Mouse (Mus musculus): ENCODE measurements around the gene Zc3h12a. TPM values are rescaled to one million over a fixed set of nuclear protein-coding genes. Genes with fewer than 3 reads are reported as not detected.

Gene Zc3h12a
- polyA plus RNA-seq, 1 experiment, result 5.9 TPM

DNA sequence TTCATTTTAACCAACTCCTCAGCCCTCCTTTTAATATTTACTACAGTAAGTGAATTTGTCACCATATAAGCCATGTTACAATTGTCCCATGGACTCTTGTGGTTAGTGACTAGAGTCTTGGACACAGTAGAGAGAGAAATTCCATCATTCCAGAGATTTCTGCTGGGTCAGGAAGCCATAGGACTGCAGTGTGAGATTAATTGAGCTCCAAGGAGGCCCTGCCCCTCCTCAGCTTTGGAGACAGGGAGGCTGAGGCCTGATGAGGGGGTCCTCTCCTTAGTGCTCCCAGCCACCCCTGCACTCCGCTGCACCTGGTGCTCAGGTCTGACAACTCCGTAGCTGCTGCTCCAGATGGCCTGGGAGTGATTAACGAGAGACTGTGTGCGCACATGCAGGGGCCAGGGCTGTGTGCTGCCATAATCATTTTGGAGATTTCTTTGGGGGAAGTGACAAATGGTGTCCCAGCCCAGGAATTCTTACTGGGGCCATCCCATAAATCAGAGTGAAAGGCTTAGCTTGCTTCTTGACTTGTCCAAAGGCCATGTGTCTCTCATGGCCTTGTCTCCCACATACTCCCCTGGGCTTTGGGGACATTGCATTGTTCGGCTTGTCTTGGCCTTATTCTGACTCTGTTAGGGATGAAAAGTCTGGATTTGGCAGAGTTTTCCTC lies 47.0 kb upstream of the Zc3h12a start:
- H3K4me2 ChIP-seq (ENCODE audit: low read depth), result no peak overlapping the region
- TF ChIP-seq TCF3 (IDR thresholded peaks at IDR 0.05; ENCODE audit: insufficient read length, low read depth), result no peak
- H3ac ChIP-seq (ENCODE audit: control insufficient read depth, insufficient read length), result no peak overlapping the region
- H3K79me2 ChIP-seq (ENCODE audit: control insufficient read depth, insufficient read depth), result no peaks in the 10 kb centered on the region
- no peaks in the 10 kb centered on the region for H3K36me3 ChIP-seq (ENCODE audit: control insufficient read depth, insufficient read depth)
- H3K4me3 ChIP-seq, result no peak overlapping the region
- H3K27me3 ChIP-seq (ENCODE audit: control insufficient read depth, insufficient read depth, insufficient read length), result no peaks in the 10 kb centered on the region

GRCm38 (mm10) chr4:125173150-125173549 lies 45.5 kb upstream of the Zc3h12a start:
- Histone ChIP-seq H3K4me2 (ENCODE audit: low read depth) (no peak overlapping the region), H3K4me3 (no peak overlapping the region), H3K36me3 (ENCODE audit: control insufficient read depth, insufficient read depth) (no peaks in the 10 kb centered on the region), H3K27me3 (ENCODE audit: control insufficient read depth, insufficient read depth, insufficient read length) (no peaks in the 10 kb centered on the region), H3K79me2 (ENCODE audit: control insufficient read depth, insufficient read depth) (no peaks in the 10 kb centered on the region), H3ac (ENCODE audit: control insufficient read depth, insufficient read length) (no peak overlapping the region)
- TF ChIP-seq SRF (IDR thresholded peaks at IDR 0.05; ENCODE audit: control insufficient read depth, insufficient read length, low read depth) (no peak), TCF12 (IDR thresholded peaks at IDR 0.05; ENCODE audit: insufficient read depth, poor library complexity, severe bottlenecking) (no peak), E2F4 (IDR thresholded peaks at IDR 0.05; ENCODE audit: insufficient read depth) (no peak), MYOD1 (IDR thresholded peaks at IDR 0.05; ENCODE audit: control insufficient read depth in 1 of 3, insufficient read length in 2 of 3, low read depth in 2 of 3) (no peak)

DNA sequence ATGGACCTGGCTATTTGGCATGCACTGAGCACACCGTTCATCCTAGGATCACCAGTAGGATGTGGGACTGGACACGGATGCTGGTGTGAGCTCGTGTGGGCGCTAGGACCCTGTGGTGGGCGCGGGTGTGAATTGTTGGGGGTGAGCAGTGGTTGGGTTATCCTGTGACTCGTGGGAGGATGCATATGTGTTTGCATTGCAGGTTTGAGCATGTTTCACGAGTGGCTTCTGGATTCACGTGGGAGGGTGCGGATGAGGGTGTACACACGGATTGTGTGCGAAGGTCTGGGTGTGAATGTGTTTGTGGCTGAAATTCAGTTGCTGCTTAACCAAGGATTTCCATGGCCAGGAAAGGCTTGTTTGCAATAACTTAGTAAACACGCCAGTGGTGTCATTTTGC lies 45.1 kb upstream of the Zc3h12a start:
- H3ac ChIP-seq (ENCODE audit: control insufficient read depth, insufficient read length), result no peak overlapping the region
- H3K27me3 ChIP-seq (ENCODE audit: control insufficient read depth, insufficient read depth, insufficient read length), result no peaks in the 10 kb centered on the region
- TF ChIP-seq E2F4 (IDR thresholded peaks at IDR 0.05; ENCODE audit: insufficient read depth), result no peak
- no peak for TF ChIP-seq REST (IDR thresholded peaks at IDR 0.05; ENCODE audit: insufficient read depth, insufficient read length)
- no peak for TF ChIP-seq MAX (IDR thresholded peaks at IDR 0.05; ENCODE audit: low read depth)
- no peak for TF ChIP-seq MYOD1 (IDR thresholded peaks at IDR 0.05; ENCODE audit: control insufficient read depth in 1 of 3, insufficient read length in 2 of 3, low read depth in 2 of 3)
- TF ChIP-seq USF1 (IDR thresholded peaks at IDR 0.05; ENCODE audit: low read depth), result no peak
- no peak for TF ChIP-seq MYOG (IDR thresholded peaks at IDR 0.05; ENCODE audit: control insufficient read depth in 1 of 3, insufficient read depth in 1 of 3, insufficient read length in 2 of 3, low read depth in 2 of 3)
- TF ChIP-seq POLR2A (IDR thresholded peaks at IDR 0.05; ENCODE audit: insufficient read length, low read depth), result no peak
- TF ChIP-seq POLR2AphosphoS2 (IDR thresholded peaks at IDR 0.05; ENCODE audit: insufficient read length, low read depth), result no peak
- no peak for TF ChIP-seq SRF (IDR thresholded peaks at IDR 0.05; ENCODE audit: control insufficient read depth, insufficient read length, low read depth)
- no peak for TF ChIP-seq TCF3 (IDR thresholded peaks at IDR 0.05; ENCODE audit: insufficient read length, low read depth)
- H3K4me3 ChIP-seq, result no peak overlapping the region
- H3K79me2 ChIP-seq (ENCODE audit: control insufficient read depth, insufficient read depth), result no peaks in the 10 kb centered on the region
- no peak overlapping the region for H3K4me2 ChIP-seq (ENCODE audit: low read depth)
- no peaks in the 10 kb centered on the region for H3K36me3 ChIP-seq (ENCODE audit: control insufficient read depth, insufficient read depth)

GRCm38 (mm10) chr4:125167723-125168122 lies 40.1 kb upstream of the Zc3h12a start:
- no peak overlapping the region for H3K4me2 ChIP-seq (ENCODE audit: low read depth)
- H3K27me3 ChIP-seq (ENCODE audit: control insufficient read depth, insufficient read depth, insufficient read length), result no peaks in the 10 kb centered on the region
- no peaks in the 10 kb centered on the region for H3K36me3 ChIP-seq (ENCODE audit: control insufficient read depth, insufficient read depth)
- no peak overlapping the region for H3ac ChIP-seq (ENCODE audit: control insufficient read depth, insufficient read length)
- H3K4me3 ChIP-seq, result no peak overlapping the region
- no peaks in the 10 kb centered on the region for H3K79me2 ChIP-seq (ENCODE audit: control insufficient read depth, insufficient read depth)
- no peak for TF ChIP-seq SRF (IDR thresholded peaks at IDR 0.05; ENCODE audit: control insufficient read depth, insufficient read length, low read depth)
- no peak for TF ChIP-seq POLR2AphosphoS2 (IDR thresholded peaks at IDR 0.05; ENCODE audit: insufficient read length, low read depth)
- no peak for TF ChIP-seq E2F4 (IDR thresholded peaks at IDR 0.05; ENCODE audit: insufficient read depth)
- TF ChIP-seq REST (IDR thresholded peaks at IDR 0.05; ENCODE audit: insufficient read depth, insufficient read length), result no peak
- TF ChIP-seq TCF3 (IDR thresholded peaks at IDR 0.05; ENCODE audit: insufficient read length, low read depth), result no peak
- no peak for TF ChIP-seq POLR2A (IDR thresholded peaks at IDR 0.05; ENCODE audit: insufficient read length, low read depth)
- TF ChIP-seq MYOG (IDR thresholded peaks at IDR 0.05; ENCODE audit: control insufficient read depth in 1 of 3, insufficient read depth in 1 of 3, insufficient read length in 2 of 3, low read depth in 2 of 3), result no peak
- no peak for TF ChIP-seq MYOD1 (IDR thresholded peaks at IDR 0.05; ENCODE audit: control insufficient read depth in 1 of 3, insufficient read length in 2 of 3, low read depth in 2 of 3)
- TF ChIP-seq TCF12 (IDR thresholded peaks at IDR 0.05; ENCODE audit: insufficient read depth, poor library complexity, severe bottlenecking), result no peak
- TF ChIP-seq MAX (IDR thresholded peaks at IDR 0.05; ENCODE audit: low read depth), result no peak
- no peak for TF ChIP-seq CEBPB (IDR thresholded peaks at IDR 0.05; ENCODE audit: insufficient read depth, poor library complexity, severe bottlenecking)
- no peak for TF ChIP-seq USF1 (IDR thresholded peaks at IDR 0.05; ENCODE audit: low read depth)

- TF ChIP-seq USF1 (IDR thresholded peaks at IDR 0.05; ENCODE audit: low read depth) (no peak), MYOG (IDR thresholded peaks at IDR 0.05; ENCODE audit: control insufficient read depth in 1 of 3, insufficient read depth in 1 of 3, insufficient read length in 2 of 3, low read depth in 2 of 3) (no peak), TCF3 (IDR thresholded peaks at IDR 0.05; ENCODE audit: insufficient read length, low read depth) (no peak)
- H3K4me3 ChIP-seq, result no peak overlapping the region
- no peak overlapping the region for H3K4me2 ChIP-seq (ENCODE audit: low read depth)
- no peaks in the 10 kb centered on the region for H3K27me3 ChIP-seq (ENCODE audit: control insufficient read depth, insufficient read depth, insufficient read length)
- no peak overlapping the region for H3ac ChIP-seq (ENCODE audit: control insufficient read depth, insufficient read length)
- no peaks in the 10 kb centered on the region for H3K36me3 ChIP-seq (ENCODE audit: control insufficient read depth, insufficient read depth)
- H3K79me2 ChIP-seq (ENCODE audit: control insufficient read depth, insufficient read depth), result no peaks in the 10 kb centered on the region
Observed at GRCm38 (mm10) chr4:125164861-125165260, 37.2 kb upstream of the Zc3h12a start.
